Mouse (Mus musculus): ENCODE measurements around the gene Fgfr1op2.

Fgfr1op2 gene

DNA sequence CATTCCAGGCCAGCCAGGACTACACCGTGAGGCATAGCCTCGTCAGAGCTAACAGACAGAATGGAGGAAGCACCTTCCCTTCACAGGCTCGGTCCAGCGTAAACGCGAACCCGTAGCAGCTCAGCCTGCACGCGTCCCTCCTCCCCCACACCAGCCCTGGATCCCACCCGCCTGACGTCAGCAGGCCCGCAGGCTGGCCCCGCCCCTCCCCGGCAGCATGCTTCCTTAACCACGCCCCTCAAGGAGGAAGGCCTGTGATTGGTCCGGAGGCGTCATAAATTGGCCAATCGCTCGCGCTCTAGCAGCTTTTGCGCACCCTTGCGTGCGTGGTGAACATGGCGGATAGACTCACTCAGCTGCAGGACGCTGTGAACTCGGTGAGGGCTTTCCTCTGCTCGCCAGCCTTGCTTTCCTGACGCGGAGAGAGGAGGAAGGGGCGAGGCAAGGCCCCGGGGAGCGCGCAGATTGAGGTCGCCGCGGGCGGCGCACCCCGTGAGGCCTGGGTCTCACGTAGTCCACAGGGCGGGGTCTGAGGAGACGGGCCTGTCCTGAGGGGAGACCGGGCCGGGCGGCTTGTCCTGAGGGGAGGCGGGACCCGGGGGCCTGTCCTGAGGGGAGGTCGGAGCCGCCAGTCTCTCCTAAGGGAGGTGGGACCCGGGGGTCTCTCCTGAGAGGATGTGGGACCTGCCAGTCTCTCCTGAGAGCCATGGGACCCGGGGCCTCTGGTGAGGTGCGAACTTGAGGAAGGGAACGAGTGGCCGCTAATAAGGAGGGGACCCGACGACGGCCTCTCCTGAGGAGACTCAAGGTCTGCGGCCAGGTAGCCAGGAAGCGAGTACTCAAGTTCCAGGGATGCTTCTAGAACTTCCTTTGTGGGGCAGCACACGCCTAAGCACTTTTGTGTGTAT, 65.5 kb downstream of the Fgfr1op2 start, which contains the start of the genes Med21 and Tm7sf3:
TSS of gene Med21 (plus strand) at position 272 of the 908 bp plus-strand sequence.
TSS of gene Tm7sf3 (minus strand) at position 549 of the 908 bp plus-strand sequence.
- no peaks in the 10 kb centered on the region for H3K27me3 ChIP-seq (ENCODE audit: control insufficient read depth, insufficient read depth, low read length, poor library complexity, severe bottlenecking)
- DNase-seq (ENCODE audit: low read depth, low spot score): peak; percentile 99
- H3K36me3 ChIP-seq (ENCODE audit: control insufficient read depth, insufficient read depth, low read length, poor library complexity, severe bottlenecking): no peaks in the 10 kb centered on the region

GRCm38 (mm10) chr6:146643184-146643570, 66.2 kb downstream of the Fgfr1op2 start:
- Histone ChIP-seq H3K27me3 (ENCODE audit: control insufficient read depth, insufficient read depth, low read length, poor library complexity, severe bottlenecking) (no peaks in the 10 kb centered on the region), H3K36me3 (ENCODE audit: control insufficient read depth, insufficient read depth, low read length, poor library complexity, severe bottlenecking) (no peaks in the 10 kb centered on the region)
- DNase-seq (ENCODE audit: low read depth, low spot score): peak; percentile 10
